ENCODE assay signal across 10 mouse cellular contexts in genomic region chr5:8421424-8421823, GRCm38 (mm10). TPM values are rescaled to one million over a fixed set of nuclear protein-coding genes. Genes with fewer than 3 reads are reported as not detected.
A peak's percentile ranks its signal among the peaks of the same experiment; 100 is the strongest.
DNase-seq lines count a peak whose midpoint lies in the region; ATAC-seq and TF ChIP-seq lines count a peak whose summit lies in the region.
"Had no signal": no experiment of that assay in that cellular context is flagged by ENCODE, and none has a peak within 500 bp of the region (broad histone marks: within the 10 kb centered on the region; RNA-seq: fewer than 3 reads in every experiment).

No protein-coding gene starts in this region.

- no peak for TF ChIP-seq POLR2A in embryonic fibroblast, embryonic 13.5 days (IDR thresholded peaks at IDR 0.05; ENCODE audit: low read depth, low read length)

- H3K4me1 ChIP-seq in kidney, postnatal 0 days (replicated peaks; ENCODE audit: insufficient read depth, low read length) = 0 out of 2 replicates have a peak, but pooled peaks cover 4% of the 10 kb centered on the region
- peaks cover 6% of the 10 kb centered on the region for H3K4me1 ChIP-seq in embryonic fibroblast, embryonic 13.5 days (ENCODE audit: control insufficient read depth, insufficient read depth, low read length)
- 0 out of 2 replicates have a peak, but pooled peaks cover 4% of the 10 kb centered on the region for H3K4me1 ChIP-seq in limb, embryonic 11.5 days (ENCODE audit: control insufficient read depth, insufficient read depth, low read length)
- H3K4me1 ChIP-seq in neural tube, embryonic 12.5 days = peaks cover 6% of the 10 kb centered on the region; the same call in 1 of the 2 replicates

- no peak for TF ChIP-seq CTCF in kidney, postnatal 0 days (IDR thresholded peaks at IDR 0.05; ENCODE audit: low read depth)
- TF ChIP-seq CTCF in embryonic fibroblast, embryonic 13.5 days (IDR thresholded peaks at IDR 0.05; ENCODE audit: borderline replicate concordance, insufficient read depth, low read length) = no peak

- no peak for DNase-seq in kidney, postnatal 0 days (ENCODE audit: low spot score)
- DNase-seq in kidney, postnatal 25 days = no peak
- DNase-seq in limb, embryonic 11.5 days (ENCODE audit: low spot score) = no peak
- DNase-seq in frontal cortex, postnatal 25 days (ENCODE audit: low spot score in 2 of 2) = no peak
- no peak for DNase-seq in retina, embryonic 14.5 days (ENCODE audit: low spot score)
- DNase-seq in B cell, adult 2 months = no peak
- DNase-seq: cerebellum, adult 8-10 months; heart, postnatal 10 days had no signal

- H3K27ac ChIP-seq in kidney, postnatal 0 days = no peak overlapping the region
- H3K27ac ChIP-seq in embryonic fibroblast, embryonic 13.5 days (ENCODE audit: insufficient read depth, low read length) = no peak overlapping the region
- H3K27ac ChIP-seq in limb, embryonic 11.5 days (replicated peaks; ENCODE audit: low read depth, low read length) = no peak overlapping the region
- no peak overlapping the region for H3K27ac ChIP-seq in neural tube, embryonic 12.5 days

- H3K27me3 ChIP-seq in kidney, postnatal 0 days (ENCODE audit: insufficient read depth, low read length) = no peaks in the 10 kb centered on the region
- H3K27me3 ChIP-seq in limb, embryonic 11.5 days (ENCODE audit: control insufficient read depth, insufficient read depth, low read length) = no peaks in the 10 kb centered on the region
- no peaks in the 10 kb centered on the region for H3K27me3 ChIP-seq in neural tube, embryonic 12.5 days (replicated peaks)

- H3K9me3 ChIP-seq in kidney, postnatal 0 days (replicated peaks; ENCODE audit: low read length) = no peaks in the 10 kb centered on the region
- no peaks in the 10 kb centered on the region for H3K9me3 ChIP-seq in limb, embryonic 11.5 days (ENCODE audit: control insufficient read depth, low read length)
- no peaks in the 10 kb centered on the region for H3K9me3 ChIP-seq in neural tube, embryonic 12.5 days

- H3K36me3 ChIP-seq in kidney, postnatal 0 days (ENCODE audit: insufficient read depth, low read length) = 0 out of 2 replicates have a peak, but pooled peaks cover 7% of the 10 kb centered on the region
- 0 out of 2 replicates have a peak, but pooled peaks cover 2% of the 10 kb centered on the region for H3K36me3 ChIP-seq in limb, embryonic 11.5 days (ENCODE audit: control insufficient read depth, insufficient read depth, low read length)
- H3K36me3 ChIP-seq in neural tube, embryonic 12.5 days = peaks cover 13% of the 10 kb centered on the region

- H3K9ac ChIP-seq in kidney, postnatal 0 days (ENCODE audit: low read depth, low read length) = no peak overlapping the region
- no peak overlapping the region for H3K9ac ChIP-seq in limb, embryonic 11.5 days (ENCODE audit: low read length)
- H3K9ac ChIP-seq in neural tube, embryonic 12.5 days = 0 out of 2 replicates have a peak overlapping the region, but pooled peaks have one; percentile 79

- 6% methylated on average over 3 of the region's 3 CpGs for WGBS in kidney, postnatal 0 days
- 8% methylated on average over 3 of the region's 3 CpGs for WGBS in limb, embryonic 11.5 days
- 14% methylated on average over 3 of the region's 3 CpGs for WGBS in neural tube, embryonic 12.5 days

- peak overlapping the region; percentile 83 for H3K4me3 ChIP-seq in kidney, postnatal 0 days (replicated peaks; ENCODE audit: low read depth, low read length)
- peak overlapping the region; percentile 99; the same call in 1 of the 2 replicates for H3K4me3 ChIP-seq in embryonic fibroblast, embryonic 13.5 days (ENCODE audit: insufficient read depth, low read length)
- H3K4me3 ChIP-seq in limb, embryonic 11.5 days (ENCODE audit: low read depth, low read length) = peak overlapping the region; percentile 83
- H3K4me3 ChIP-seq in neural tube, embryonic 12.5 days = peak overlapping the region; percentile 77

- no peak for ATAC-seq in kidney, postnatal 0 days (replicated peaks; ENCODE audit: low FRiP score, low read depth)
- no peak for ATAC-seq in limb, embryonic 11.5 days (ENCODE audit: insufficient number of reproducible peaks, low FRiP score, low TSS enrichment, low read depth)
- no peak for ATAC-seq in neural tube, embryonic 12.5 days (ENCODE audit: low FRiP score, low read depth)

- H3K4me2 ChIP-seq in kidney, postnatal 0 days (ENCODE audit: low read length) = peak overlapping the region; percentile 78
- peak overlapping the region; percentile 68 for H3K4me2 ChIP-seq in limb, embryonic 11.5 days (ENCODE audit: low read depth, severe bottlenecking)
- H3K4me2 ChIP-seq in neural tube, embryonic 12.5 days (replicated peaks) = peak overlapping the region; percentile 64

RNA-seq across cellular contexts. Expression of gene Dbf4, which starts 1.1 kb away (rescaled TPM):
- 23.7 and 24.3 TPM in 2 replicates for polyA plus RNA-seq in kidney, postnatal 0 days (2015; fragmentation: Nextera tagmentation; extraction: Ambion mirVana)
- polyA plus RNA-seq in embryonic fibroblast, embryonic 13.5 days (2011; ENCODE audit: insufficient read length, low read depth, missing spikeins) = 43.9 and 57.5 TPM in 2 replicates
- 83.1 and 87.1 TPM in 2 replicates for polyA plus RNA-seq in limb, embryonic 11.5 days (2014; fragmentation: Nextera tagmentation; extraction: Ambion mirVana)
- 42.0 and 43.5 TPM in 2 replicates for polyA plus RNA-seq in neural tube, embryonic 12.5 days (2016; fragmentation: Nextera tagmentation; extraction: Ambion mirVana)

RNA-seq across cellular contexts. Expression of gene Slc25a40, which starts 1.2 kb away (rescaled TPM):
- 10.3 and 11.2 TPM in 2 replicates for polyA plus RNA-seq in kidney, postnatal 0 days (2015; fragmentation: Nextera tagmentation; extraction: Ambion mirVana)
- polyA plus RNA-seq in embryonic fibroblast, embryonic 13.5 days (2011; ENCODE audit: insufficient read length, low read depth, missing spikeins) = 17.3 and 24.6 TPM in 2 replicates
- polyA plus RNA-seq in limb, embryonic 11.5 days (2014; fragmentation: Nextera tagmentation; extraction: Ambion mirVana) = 9.6 and 12.2 TPM in 2 replicates
- 9.6 and 9.9 TPM in 2 replicates for polyA plus RNA-seq in neural tube, embryonic 12.5 days (2016; fragmentation: Nextera tagmentation; extraction: Ambion mirVana)

RNA-seq across cellular contexts. Expression of gene Adam22, which starts 53.5 kb away (rescaled TPM):
- 7.4 and 7.7 TPM in 2 replicates for polyA plus RNA-seq in kidney, postnatal 0 days (2015; fragmentation: Nextera tagmentation; extraction: Ambion mirVana)
- polyA plus RNA-seq in embryonic fibroblast, embryonic 13.5 days (2011; ENCODE audit: insufficient read length, low read depth, missing spikeins) = 5.0 and 10.4 TPM in 2 replicates
- 7.3 and 8.3 TPM in 2 replicates for polyA plus RNA-seq in limb, embryonic 11.5 days (2014; fragmentation: Nextera tagmentation; extraction: Ambion mirVana)
- 22.3 and 25.1 TPM in 2 replicates for polyA plus RNA-seq in neural tube, embryonic 12.5 days (2016; fragmentation: Nextera tagmentation; extraction: Ambion mirVana)
